Mouse (Mus musculus) myocyte (in vitro differentiated cells): ENCODE measurements around the gene Clpsl2.
"Not testable (repeated sequence)": the region's sequence is repeated elsewhere in the genome, so short reads cannot be mapped to it uniquely, and the experiment has no call there.

ENCODE experiments used
- CEBPB ChIP-seq: IDR thresholded peaks from 2 replicates; pipeline ENCODE4 v1.6.1; 2011; ENCODE audit warnings: mild to moderate bottlenecking, moderate library complexity; ENCODE audit not compliant: poor library complexity, insufficient read depth, severe bottlenecking
- E2F4 ChIP-seq: IDR thresholded peaks from one replicate; pipeline ENCODE4 v1.6.1; 2011; ENCODE audit warnings: mild to moderate bottlenecking, control low read depth, moderate library complexity; ENCODE audit not compliant: insufficient read depth
- MAX ChIP-seq: IDR thresholded peaks from one replicate; pipeline ENCODE4 v1.6.1; 2011; ENCODE audit warnings: low read depth, mild to moderate bottlenecking, control low read depth
- MYOD1 ChIP-seq, 3 experiments: IDR thresholded peaks; one replicate each; pipeline ENCODE4 v1.6.1; 2011; ENCODE audit warnings: control low read depth in 2 of 3, low read depth in 2 of 3, mild to moderate bottlenecking in 2 of 3, moderate library complexity in 1 of 3; ENCODE audit not compliant: insufficient read length in 2 of 3, control insufficient read depth in 1 of 3
- MYOG ChIP-seq, 3 experiments: IDR thresholded peaks; one replicate each; pipeline ENCODE4 v1.6.1; 2011; ENCODE audit warnings: control low read depth in 2 of 3, low read depth in 2 of 3, mild to moderate bottlenecking in 2 of 3; ENCODE audit not compliant: insufficient read length in 2 of 3, control insufficient read depth in 1 of 3, insufficient read depth in 1 of 3
- POLR2A ChIP-seq: IDR thresholded peaks from one replicate; pipeline ENCODE4 v1.6.1; 2011; ENCODE audit warnings: low read depth, mild to moderate bottlenecking, control low read depth, moderate library complexity; ENCODE audit not compliant: insufficient read length
- POLR2AphosphoS2 ChIP-seq: IDR thresholded peaks from one replicate; pipeline ENCODE4 v1.6.1; 2011; ENCODE audit warnings: low read depth, control low read depth; ENCODE audit not compliant: insufficient read length
- REST ChIP-seq: IDR thresholded peaks from one replicate; pipeline ENCODE4 v1.6.1; 2011; ENCODE audit warnings: mild to moderate bottlenecking, control low read depth, moderate library complexity; ENCODE audit not compliant: insufficient read depth, insufficient read length
- SRF ChIP-seq: IDR thresholded peaks from one replicate; pipeline ENCODE4 v1.6.1; 2011; ENCODE audit warnings: low read depth; ENCODE audit not compliant: control insufficient read depth, insufficient read length
- TCF12 ChIP-seq: IDR thresholded peaks from one replicate; pipeline ENCODE4 v1.6.1; 2011; ENCODE audit warnings: mild to moderate bottlenecking, control low read depth; ENCODE audit not compliant: poor library complexity, insufficient read depth, severe bottlenecking
- TCF3 ChIP-seq: IDR thresholded peaks from one replicate; pipeline ENCODE4 v1.6.1; 2011; ENCODE audit warnings: low read depth, control low read depth; ENCODE audit not compliant: insufficient read length
- USF1 ChIP-seq: IDR thresholded peaks from one replicate; pipeline ENCODE4 v1.6.1; 2011; ENCODE audit warnings: low read depth, mild to moderate bottlenecking, control low read depth, moderate library complexity

DNA sequence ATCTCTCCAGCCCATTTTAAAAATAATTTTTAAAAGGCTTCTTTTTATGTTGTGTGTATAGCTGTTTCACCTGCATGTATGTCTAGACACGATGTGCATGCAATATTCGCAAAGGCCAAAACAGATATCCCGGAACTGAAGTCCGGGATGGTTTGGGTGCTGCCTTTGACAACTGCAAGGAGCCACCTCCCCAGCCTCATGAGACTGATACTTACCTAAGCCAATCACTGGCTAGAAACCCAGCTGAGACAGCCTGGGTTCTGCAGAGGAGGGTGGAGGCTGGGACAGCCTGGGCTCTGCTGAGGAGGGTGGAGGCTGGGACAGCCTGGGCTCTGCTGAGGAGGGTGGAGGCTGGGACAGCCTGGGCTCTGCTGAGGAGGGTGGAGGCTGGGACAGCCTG lies 4.8 kb downstream of the Clpsl2 start:
- not testable (repeated sequence) for TF ChIP-seq E2F4; TCF12; POLR2A; MAX; MYOD1 (IDR thresholded peaks at IDR 0.05; ENCODE audit: control insufficient read depth in 1 of 3, insufficient read length in 2 of 3, low read depth in 2 of 3); POLR2AphosphoS2; USF1; TCF3; CEBPB; SRF; MYOG (IDR thresholded peaks at IDR 0.05; ENCODE audit: control insufficient read depth in 1 of 3, insufficient read depth in 1 of 3, insufficient read length in 2 of 3, low read depth in 2 of 3); REST
